Mouse (Mus musculus) neutrophil, adult 5-6 weeks (primary cell): Measurements from ENCODE around the gene Npepps. TPM values are rescaled to one million over a fixed set of nuclear protein-coding genes. Genes with fewer than 3 reads are reported as not detected.
"Not testable (repeated sequence)": the region's sequence is repeated elsewhere in the genome, so short reads cannot be mapped to it uniquely, and the experiment has no call there.

Source experiments
- ATAC-seq: fragments of 151-379, 151-347 bp; 2 replicates; pipeline ENCODE4 v1.8.0; 2017; ENCODE audit warnings: mild to moderate bottlenecking, moderate TSS enrichment; ENCODE audit not compliant: insufficient number of reproducible peaks, poor library complexity, low FRiP score, severe bottlenecking; ENCODE audit errors: extremely low read depth
- total RNA-seq: library from RNA; stranded (forward); fragments of 200-1000 nt; gene quantifications from 2 replicates; pipeline ENCODE4 v1.2.3, GENCODE M21; 2017

The Npepps gene
- total RNA-seq, 1 experiment from 2014 or later: 52.1 TPM

DNA sequence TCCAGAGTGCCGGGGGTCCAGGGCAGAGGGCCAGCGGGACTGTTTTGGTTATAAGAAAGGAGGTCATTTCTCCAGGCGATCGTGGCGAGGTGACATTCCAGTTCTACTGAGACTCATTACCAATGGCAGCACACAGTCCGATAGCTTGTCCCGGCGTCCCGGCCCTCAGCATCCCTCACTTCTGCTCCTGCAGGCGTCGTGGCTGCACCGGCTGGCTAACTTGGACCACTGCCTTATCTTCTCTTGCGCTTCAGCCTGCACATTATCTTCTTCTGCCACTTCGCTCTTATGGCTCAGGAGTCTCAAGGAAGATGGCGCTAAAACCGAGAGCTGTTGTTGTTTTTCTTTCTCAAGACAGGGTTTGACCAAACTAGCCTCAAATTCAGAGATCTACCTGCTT lies 21.0 kb upstream of the Npepps start:
- no peak for ATAC-seq

DNA sequence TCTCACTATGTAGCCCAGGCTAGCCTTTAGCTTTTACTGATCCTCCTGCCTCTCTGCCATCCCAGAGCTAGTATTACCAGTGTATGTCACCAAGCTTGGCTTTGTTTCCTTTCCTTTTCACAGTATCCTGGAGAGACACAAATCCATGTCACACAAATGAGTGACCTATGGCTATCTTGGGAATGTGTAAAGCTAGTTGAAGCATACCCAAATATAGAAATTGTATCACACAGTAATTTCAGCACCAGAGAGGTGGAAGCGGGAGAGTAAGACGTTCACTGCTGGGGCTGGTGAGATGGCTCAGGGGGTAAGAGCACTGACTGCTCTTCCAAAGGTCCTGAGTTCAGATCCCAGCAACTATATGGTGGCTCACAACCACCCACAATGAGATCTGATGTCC lies 19.5 kb upstream of the Npepps start:
- ATAC-seq: no peak

DNA sequence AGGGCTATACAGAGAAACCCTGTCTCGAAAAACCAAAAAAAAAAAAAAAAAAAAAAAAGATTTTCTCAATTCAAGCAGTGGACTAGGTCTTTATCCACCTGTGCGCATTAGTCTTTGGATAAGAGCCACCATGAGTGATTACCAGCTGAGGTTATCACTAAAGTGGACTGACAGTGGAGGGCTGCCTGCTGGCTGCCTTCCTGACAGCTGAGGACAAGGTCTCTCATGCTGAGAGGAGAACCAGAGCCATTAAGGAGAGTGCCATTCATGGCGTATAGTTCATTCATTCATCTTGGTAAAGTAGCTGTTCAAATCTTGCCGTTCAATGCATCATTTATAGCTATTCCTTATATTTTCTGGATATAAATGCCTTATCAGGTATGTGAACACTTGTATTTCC lies 16.1 kb upstream of the Npepps start:
- no peak for ATAC-seq

DNA sequence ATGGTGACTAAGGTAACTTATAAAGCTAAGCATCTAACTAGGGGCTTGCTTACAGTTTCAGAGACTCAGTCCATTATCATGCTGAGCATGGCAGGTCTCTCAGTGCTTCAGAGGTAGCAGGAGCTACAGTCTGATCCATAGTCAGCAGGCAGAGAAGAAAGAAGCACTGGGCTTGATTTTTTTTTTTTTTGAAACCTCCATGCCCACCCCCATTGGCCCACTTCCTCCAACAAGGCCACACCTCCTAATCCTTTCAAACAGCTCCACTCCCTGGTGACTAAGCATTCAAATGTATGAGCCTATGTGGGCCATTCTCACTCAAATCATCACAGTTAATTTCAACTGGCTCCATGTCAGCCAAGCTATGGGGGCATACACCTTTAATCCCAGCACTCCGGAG lies 12.3 kb upstream of the Npepps start:
- no peak for ATAC-seq

DNA sequence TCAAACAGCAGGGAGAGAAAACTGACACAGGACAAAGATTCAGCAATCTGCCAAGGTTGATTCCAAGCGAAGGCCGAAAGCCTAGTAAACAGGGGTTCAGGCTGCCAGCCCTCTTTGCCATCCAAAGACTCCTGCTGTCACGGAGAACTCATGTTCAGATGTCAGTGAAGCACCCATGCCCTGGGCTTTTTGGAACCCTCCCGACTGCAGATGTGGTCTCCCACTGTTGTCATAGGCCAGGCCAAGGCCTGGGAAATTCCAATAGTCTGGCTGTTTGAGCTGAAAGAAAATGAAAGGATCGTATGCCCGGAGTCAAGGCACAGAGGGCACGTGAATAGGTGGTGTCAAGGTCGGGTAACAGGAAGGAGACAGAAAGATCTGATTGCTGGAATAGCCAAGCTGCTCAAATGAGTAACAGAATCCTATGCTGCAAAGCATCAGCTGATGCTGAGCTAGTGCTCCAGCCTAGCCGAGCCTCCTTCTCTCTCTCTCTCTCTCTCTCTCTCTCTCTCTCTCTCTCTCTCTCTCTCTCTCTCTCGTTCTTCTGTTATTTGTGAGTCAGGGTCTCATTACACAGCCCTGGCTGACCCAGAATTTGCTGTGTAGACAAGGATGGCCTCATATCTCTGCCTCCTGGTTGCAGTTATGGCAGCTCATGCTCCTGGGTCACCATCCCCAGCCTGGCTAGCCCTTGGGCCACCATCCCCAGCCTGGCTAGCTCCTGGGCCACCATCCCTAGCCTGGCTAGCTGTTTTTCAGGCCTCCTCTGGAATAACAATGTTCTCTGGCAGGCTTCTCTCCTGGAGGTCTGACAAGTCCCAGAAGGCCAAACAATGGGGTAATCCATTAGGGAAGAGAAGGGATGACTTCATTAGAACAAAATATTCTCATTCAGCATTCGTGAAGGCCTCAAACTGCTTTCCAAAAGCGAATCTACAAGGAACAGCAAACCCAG lies 9.1 kb upstream of the Npepps start:
- ATAC-seq: no peak

DNA sequence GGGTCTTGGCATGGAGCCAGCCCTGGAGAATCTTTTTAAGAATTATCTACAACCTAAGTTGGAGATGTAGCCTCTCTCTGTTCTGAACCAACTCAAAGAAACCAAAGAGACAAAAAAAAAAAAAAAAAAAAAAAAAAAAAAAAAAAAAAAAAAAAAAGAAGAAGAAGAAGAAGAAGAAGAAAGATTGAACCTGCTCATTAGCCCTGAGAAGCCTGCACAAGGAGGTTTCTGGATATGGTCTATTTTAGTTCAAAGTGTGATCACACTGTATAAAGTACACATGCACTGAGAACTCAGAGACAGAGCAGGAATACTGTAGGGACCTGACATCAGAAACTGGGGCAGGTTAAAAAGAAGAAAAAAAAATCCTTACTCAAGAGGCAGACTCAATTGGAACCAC lies 7.2 kb upstream of the Npepps start:
- ATAC-seq: no peak

DNA sequence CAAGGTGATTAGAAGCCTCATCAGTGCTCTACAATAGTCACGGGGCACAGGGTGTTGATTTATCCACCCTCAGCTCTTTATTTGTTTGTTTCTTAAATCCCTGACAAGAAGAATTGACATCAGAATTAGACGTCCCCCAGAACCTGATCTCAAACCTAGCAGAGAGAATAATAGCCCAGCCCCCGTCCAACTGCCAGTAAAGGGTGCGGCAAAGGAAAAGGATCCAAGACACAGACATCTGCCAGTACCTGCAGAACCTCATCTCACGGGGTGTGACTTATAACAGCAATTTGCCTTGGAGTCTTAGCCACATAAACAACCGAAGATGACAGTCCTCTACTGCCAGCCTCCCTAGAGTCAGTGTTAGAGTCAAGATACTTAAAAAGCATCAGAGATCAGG lies 6.5 kb upstream of the Npepps start:
- ATAC-seq: no peak

DNA sequence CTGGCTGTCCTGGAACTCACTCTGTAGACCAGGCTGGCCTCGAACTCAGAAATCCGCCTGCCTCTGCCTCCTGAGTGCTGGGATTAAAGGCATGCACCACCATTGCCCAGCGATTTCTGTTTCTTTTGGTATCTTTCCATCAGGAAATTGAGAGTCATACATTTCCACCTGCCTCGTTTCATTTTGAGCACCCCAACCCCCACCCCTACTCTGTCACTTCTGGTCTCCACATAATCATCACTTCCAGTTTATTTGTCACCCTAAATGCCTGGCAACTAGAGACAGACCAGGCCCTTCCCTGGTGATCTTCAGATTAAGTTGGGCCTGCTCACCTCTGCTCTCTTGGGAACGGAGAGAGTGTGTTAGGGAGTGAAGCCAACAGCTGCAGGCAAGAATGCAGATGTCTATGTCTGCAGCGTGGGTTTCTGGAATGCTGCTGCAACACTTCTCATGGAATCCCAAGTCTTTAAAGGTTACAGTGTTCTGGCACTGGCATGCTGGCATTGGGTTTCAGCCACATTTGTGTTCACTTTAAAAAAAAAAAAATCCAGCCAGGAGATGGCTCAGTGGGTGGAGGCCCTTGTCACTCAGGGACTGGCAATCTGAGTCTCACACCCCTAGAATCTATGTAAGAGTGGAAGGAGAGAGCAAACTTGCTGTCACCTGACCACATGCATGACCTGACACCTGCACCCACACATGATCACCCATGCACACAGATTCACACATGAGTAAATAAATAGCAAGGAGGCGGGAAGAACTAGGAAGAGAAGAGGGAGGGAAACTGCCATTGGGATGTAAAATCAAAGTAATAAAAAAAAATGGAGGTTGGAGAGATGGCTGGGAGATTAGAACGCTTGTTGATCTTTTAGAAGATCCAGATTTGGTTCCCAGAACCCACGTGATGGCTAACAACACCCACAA lies 5.7 kb upstream of the Npepps start:
- ATAC-seq: no peak

DNA sequence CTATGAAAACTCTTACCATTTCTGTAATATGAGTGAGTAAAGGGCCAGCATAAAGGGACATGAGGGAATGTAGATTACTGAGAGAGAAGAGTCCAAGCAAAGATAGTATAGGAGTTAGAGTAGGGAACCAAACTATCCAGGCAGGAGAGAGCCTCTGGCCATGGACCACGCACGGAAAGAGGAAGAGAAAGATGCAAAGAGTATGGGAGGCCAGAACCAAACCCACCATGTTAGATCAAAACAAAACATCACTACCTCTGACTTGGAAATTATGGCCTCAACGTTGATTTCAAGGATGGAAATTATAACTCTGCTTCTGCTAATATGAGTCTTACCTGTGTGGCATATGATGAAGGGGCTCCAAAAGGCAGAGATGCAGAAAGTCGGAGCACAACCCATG lies 4.4 kb upstream of the Npepps start:
- ATAC-seq: no peak

DNA sequence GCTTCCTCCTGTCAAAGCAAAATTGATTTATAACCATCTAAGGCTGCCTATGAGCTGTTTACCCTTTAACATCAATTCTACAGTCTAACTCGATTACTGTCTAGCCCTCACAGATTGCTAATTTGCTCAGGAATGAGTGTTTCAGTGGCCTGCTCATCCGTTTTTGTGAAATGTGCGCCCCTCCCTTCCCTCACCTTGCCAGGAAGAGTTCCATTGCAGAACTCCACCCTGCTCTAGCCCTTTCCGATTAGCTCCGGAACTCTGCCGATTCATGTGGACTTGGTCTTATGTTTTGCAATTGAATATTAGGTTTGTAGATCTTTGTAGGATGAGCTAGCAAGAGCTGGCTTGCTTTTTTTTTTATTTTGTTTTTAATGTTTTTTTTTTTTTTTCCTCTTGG lies 1.7 kb upstream of the Npepps start:
- ATAC-seq: no peak

DNA sequence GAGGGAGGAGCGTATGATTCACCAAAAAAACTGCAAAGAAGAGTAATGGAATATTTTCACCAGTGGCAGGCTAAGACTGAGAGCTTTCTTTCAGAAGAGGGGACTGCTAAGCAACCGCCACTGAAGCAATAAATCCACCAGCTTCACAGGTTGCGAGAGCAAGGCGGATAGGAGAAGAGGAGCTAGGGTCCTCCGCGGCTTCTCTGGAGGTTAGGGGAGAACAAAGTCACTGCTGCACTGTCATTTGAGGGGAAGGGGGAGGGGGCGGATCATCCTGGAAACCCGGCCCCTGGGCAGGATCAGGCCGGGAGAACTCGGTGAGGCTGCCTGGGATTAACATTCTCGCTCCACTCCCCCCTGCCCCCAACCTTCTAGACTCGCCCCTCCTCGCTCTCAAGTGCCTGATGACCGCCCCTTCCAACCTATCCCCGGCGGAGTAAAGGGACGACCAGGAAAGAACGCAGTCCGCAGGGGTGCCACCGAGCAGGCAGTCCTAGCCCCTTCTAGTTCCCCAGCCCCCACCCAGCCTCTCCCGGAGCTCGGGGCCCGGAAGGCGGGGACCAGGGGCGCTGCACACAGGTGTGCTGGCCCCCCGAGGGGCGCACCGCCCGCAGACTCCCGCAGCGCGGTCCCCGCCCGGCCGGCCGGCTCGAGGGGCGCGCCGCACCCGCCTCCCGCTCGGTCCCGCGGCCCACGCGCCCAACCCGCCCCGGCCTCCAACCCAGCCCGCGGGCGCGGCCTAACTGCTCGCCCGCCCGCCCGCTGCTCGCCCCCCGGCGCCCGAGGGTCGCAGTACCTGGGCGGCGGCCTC lies 828 bp downstream of the Npepps start:
- ATAC-seq: no peak

DNA sequence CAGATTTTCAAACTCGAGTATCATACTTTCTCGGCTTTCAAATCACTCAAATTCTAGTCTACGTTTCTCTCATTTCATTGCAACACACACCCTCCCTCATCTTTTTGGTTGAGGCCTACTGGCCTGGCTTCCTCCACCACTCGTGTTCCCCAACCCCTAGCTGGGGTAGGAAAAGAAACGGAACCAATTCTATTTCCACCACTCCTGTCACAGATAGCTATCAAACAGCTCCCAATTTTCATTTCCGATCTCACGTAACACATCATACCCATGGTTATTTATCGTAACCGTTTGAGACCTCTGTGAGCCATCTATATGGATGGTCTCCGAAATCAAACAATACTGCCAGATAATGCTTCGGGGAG lies 1.4 kb downstream of the Npepps start:
- no peak for ATAC-seq

DNA sequence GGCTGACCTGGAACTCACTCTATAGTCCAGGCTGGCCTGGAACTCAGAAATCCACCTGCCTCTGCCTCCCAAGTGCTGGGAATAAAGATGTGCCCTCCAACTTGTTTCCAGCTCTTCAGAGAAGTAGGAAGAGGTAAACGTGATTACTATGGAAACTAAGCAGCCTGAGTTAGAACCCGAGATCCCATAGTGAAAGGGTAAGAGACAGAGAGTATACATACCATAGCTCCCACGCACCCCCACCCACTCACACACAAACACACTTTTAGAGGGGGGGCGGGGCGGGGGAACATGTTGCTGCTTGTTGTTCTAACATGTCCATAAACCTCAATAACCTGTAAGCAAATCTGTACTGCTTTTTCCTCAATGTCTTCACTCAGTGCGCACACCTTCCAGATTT lies 2.0 kb downstream of the Npepps start:
- ATAC-seq: no peak

DNA sequence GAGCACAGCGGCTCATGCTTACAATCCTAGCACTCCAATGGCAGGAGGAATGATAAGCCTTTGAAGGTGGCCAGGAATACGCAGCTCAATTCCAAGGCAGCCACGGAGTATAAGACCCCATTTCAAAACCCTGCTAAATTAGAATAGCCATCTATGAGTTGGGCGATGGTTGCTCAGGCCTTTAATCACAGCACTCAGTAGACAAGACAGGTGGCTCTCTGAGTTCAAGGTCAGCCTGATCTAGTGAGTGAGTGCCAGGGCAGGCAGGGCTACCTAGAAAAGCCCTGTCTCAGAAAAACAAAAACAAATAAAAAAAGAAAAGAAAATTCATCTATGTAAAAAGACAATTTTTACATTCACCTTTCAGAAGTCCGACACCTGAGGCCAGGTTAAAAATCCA lies 3.3 kb downstream of the Npepps start:
- no peak for ATAC-seq

DNA sequence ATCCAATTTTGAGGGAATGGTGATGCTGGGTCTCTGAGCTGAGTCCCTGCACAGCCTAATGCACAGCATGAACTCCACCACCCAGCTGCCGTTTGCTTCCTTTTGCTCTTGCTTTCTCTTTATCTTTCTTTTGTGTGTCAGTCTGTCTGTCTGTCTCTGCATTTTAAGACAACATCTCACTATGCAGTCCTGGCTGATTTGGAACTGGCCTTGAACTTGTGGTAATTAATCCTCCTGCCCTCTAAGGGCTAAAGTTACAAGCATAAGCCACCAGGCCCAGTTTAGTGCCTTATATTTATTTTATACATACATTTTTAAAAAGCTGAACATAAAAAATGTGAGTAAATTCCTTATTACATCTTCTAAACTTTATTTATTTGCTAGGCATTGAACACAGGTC lies 4.4 kb downstream of the Npepps start:
- ATAC-seq: no peak

DNA sequence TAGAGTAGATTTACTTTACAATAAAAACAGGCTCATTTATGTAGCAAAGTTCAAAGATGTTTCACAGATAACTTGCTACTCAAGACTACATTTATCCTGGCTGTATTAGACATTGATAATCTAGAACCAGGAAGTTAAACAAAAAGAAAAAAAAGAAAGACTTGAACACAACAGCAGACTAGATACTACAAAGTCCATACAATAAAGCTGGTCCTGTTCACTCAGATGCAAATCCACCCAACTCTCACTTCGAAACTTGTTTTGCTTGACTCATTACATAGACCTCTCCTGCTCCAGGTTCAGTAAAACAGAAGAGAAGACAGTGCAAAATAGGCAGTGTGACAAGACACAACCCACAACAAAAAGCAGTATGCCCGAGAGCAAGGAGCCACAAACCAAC lies 5.1 kb downstream of the Npepps start:
- ATAC-seq: no peak

DNA sequence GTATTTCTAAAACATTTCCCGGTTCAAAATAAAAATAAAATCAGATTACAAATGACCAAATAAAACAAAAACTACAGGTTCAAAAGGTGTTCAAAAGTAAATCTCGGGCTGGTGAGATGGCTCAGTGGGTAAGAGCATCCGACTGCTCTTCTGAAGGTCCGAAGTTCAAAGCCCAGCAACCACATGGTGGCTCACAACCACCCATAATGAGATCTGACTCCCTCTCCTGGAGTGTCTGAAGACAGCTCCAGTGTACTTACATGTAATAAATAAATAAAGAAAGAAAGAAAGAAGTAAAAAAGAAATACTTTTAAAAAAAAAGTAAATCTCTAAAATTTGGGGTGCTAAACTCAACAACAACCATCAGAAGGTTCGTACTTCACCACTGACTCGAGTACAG lies 5.5 kb downstream of the Npepps start:
- ATAC-seq: not testable (repeated sequence)

DNA sequence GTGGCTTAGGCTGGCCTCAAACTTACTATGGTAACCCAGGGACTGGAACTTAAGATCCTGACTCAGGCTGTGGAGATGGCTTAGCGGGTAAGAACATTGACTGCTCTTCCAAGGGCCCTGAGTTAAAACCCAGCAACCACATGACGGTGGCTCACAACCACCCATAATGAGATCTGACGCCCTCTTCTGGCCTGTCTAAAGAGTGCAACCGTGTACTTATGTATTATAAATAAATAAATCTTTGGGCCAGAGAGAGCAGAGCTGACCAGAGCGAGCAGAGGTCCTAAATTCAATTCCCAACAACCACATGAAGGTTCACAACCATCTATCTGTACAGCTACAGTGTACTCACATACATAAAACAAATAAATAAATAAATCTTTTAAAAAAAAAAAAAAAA lies 6.8 kb downstream of the Npepps start:
- no peak for ATAC-seq

DNA sequence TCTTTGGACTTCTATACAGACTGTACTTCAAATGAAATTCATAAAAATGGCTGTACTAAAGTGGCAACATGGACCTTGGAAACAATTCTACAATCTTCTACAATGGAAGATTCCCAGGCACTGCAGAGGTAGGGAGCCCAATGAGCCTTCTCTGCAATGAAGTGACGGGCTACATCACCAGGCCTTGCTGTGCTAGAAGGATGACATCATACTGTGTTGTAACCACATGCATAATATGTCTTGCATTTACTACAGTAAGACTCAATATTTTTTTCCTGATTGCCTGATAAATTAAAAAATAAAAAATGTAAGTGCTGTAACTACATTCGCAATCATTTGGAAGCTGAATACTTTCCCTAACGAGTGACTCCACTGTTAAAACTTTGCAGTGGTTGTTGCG lies 7.6 kb downstream of the Npepps start:
- no peak for ATAC-seq
